Mouse (Mus musculus) adrenal gland (tissue): ENCODE data around the gene Rab19.
"Not testable (repeated sequence)": the region's sequence is repeated elsewhere in the genome, so short reads cannot be mapped to it uniquely, and the experiment has no call there.

Experiments used
- intact Hi-C: fragments of 180-260 bp; cut with DNase I; formaldehyde crosslinking; loops from one replicate; pipeline ENCODE4 v1.15.1; 2025

Rab19 gene

GRCm38 (mm10) chr6:39378161-39378835 lies 2.7 kb upstream of the Rab19 start:
- intact Hi-C loops, result not testable (repeated sequence)

GRCm38 (mm10) chr6:39379224-39379623 lies 1.8 kb upstream of the Rab19 start:
- intact Hi-C loops, result no loop called here

DNA sequence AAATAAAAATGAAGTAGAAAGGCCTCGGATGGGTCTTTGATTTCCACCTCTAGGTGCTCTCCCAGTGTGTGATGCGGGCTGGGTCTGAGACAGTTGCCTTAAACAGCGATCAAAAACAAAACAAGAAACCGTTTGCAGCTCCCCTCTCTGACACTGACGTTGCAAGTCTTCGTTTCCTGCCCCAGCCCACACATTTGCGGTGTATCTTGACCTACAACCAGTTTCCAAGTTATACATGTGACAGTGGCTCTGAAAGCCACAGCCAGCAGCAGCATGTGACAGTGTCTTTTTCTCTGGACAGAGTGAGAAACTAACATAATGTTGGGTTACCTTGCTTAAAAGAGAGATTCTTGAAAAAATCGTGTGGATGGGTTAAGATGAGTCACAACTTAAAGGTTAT lies 1.2 kb upstream of the Rab19 start:
- intact Hi-C loops, result no loop called here

DNA sequence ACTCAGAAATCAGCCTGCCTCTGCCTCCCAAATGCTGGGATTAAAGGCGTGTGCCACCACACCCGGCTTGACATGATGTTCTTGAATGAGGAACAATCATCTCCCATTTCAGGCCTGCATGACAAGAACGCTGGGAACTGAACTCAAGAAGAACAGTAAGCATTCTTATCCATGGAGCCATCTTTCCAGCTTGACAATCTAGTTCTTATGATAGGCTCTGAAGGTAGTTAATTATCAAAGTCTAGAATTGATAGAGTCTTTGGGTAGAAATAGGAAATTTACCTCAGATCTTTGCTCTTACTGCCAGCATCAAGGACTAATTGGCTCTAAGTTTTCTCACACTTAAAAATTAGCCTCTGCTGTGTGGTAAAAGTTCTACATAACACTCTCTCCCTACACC lies 699 bp upstream of the Rab19 start:
- intact Hi-C loops, result no loop called here

DNA sequence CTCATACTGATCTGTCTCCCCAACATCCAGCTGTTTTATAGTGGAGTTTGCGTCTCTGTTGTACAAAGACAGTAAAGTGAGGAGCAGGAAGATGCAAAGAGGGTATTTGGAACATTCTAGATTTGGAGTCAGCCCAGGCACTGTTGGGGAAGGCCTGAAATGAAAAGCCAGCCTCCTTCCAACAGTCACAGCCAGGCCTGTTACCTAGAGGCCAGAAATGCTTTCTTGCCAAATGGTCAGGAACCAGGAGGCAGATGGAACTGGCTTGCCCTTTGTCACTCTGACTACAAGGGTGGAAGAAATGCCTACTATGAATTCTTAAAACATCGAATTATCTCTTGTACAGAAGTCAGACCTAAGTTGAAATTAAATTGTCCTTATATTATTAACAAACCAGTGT lies 9.0 kb downstream of the Rab19 start:
- intact Hi-C loops, result no loop called here

DNA sequence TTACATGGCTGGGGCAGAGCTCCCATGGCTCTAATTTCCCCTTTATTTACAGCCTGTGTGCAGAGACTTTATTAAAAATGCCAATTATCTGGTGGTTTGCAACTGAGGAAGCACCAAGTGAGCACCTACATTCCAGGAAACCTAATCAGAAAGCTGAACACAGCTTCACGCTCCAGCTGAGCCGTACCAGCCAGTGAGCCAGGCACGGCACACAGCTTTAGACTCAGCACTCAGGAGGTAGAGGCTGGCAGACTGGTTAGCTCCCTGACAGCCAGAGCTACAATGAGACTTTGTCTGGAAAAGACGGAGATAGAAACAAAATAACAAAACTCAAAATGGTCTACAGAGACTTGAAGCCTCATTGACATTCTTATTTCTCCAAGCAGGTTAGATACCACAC lies 14.5 kb downstream of the Rab19 start:
- intact Hi-C loops, result no loop called here

DNA sequence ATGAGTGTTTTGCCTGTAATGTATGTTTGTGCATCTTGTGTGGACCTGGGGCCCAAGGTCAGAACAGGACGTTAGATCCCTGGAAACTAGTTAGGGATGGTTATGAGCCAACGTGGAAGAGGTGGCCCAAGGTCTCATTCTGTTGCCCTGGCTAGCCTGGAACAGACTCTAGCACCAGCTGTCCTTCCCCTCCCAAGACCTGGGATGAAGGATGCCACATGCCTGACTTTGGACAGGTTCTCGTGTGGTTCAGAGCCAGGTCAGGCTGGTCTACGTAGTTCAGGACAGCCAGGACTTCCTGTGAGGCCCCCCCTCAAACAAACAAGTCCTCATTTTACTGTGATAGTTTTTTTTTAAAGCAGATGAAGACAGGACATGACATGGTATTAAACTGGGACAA lies 14.9 kb downstream of the Rab19 start:
- intact Hi-C loops, result no loop called here

GRCm38 (mm10) chr6:39397046-39397445 lies 16.1 kb downstream of the Rab19 start:
- intact Hi-C loops, result no loop called here

DNA sequence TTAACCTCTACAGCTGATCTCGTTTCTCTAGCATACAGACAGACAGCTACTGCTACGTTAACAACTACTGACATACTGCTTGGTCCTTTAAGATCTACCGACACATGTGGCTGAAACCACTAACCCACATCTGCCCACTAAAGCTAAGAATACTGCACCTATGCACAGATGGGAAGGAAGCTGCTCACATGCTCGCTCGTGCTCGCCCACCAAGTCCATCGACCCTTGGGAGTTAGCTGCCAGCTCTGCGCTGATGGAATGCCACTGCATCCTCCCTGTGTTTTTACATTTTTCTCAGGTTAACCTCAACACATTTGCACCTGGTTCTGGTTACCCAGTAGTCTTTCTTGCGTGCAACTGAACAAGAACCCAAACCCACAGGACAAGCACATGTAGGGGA lies 17.4 kb downstream of the Rab19 start:
- intact Hi-C loops, result no loop called here

DNA sequence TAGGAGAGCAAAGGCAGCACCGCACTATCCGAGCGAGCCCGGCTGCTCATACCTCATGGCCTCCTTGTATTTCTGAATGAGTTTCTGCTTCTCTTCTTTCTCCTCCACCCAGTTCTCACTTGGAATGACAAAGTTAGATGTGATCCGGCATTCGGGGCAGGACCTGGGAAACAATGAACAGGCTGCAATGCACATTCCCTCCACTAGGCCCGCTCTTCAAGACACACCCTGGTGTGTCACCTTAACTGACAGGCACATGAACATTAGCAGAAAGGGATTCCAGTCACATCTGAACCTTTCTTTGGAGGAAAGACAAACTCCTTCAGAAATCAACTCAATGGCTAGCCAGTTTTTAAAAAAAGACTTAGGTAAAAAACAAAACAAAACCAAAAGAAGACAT lies 19.4 kb downstream of the Rab19 start:
- intact Hi-C loops, result no loop called here

DNA sequence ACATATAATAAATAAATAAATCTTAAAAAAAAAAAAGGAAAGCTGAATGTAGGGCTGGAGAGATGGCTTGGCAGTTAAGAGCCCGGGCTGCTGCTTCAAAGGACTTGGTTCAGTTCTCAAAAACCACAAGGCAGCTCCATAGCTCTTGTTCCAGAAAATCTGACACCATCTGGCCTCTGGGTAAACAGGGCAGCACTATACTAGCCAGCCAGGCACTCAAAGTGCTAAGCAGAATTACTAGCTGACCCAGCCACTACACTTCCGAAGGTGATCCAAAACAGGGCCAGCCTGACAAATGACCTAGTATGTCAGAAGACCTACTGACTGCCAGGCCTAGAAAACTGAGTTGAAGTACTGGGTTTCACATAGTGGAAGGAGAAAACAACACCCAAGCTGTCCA lies 22.2 kb downstream of the Rab19 start:
- intact Hi-C loops, result no loop called here

DNA sequence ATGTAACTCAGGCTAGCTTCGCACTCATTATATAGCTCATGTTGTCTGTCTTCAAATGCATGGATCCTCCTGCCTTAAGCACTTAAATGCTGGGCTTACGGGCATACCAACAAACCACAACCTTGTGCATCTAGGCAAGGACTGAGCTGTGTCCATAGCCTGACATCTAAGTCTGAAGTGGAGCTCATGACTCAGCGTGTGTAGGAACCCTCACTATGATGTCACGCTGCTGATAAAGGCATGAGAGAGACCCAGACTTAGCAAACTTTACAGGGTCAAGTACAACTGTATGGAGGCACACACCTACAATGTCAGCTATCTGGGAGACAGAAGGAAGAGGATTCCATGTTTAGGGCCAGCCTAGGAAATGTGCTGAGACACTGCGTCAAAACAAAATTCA lies 25.5 kb downstream of the Rab19 start:
- intact Hi-C loops, result no loop called here

- intact Hi-C loops, result no loop called here
These were observed 33.1 kb downstream of the Rab19 start for GRCm38 (mm10) chr6:39414106-39414505.

DNA sequence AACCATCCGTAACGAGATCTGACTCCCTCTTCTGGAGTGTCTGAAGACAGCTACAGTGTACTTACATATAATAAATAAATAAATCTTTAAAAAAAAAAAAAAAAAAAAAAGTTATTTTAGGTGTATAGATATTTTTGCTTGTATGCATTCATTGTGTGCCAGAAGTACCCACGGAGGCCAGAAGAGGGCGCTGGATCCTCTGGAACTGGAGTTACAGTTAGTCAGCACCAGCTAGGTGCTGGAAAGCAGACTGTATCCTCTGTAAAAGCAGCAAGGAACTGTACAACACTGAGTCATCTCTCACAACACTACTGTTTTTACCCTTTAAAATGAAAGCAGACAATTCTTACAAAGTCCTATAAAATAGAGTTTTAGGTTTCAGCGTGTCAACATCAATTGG lies 34.8 kb downstream of the Rab19 start:
- intact Hi-C loops, result loop anchor here (5.0 kb wide), 1 partner anchor 37 kb away; no protein-coding TSS in a partner anchor

- intact Hi-C loops, result loop anchor here (5.0 kb wide), 1 partner anchor 36 kb away; no protein-coding TSS in a partner anchor
These were observed 35.7 kb downstream of the Rab19 start for GRCm38 (mm10) chr6:39416654-39417053.

DNA sequence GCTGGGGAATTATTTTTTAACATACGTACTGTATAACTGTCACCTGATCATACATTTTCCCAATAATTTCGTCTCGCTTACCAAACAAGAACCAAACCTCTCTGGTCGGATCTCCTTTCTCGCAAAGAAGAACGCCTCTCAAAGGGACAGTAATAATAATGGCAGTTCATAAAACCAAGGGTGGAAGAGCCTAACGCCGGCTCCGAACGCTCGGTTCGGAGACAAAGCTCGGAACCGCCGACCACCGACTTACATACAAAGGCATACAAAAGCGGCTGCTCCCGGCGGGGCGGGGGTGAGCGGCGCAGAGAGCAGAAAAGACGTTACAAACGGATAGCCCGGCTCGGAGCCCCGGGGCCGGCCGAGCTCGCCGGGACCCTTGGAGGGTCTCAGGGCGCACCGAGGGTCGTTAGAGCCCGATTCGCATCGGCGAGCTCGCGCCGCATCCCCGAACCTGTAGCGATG lies 38.4 kb downstream of the Rab19 start:
- intact Hi-C loops, result loop anchor here (5.0 kb wide), 1 partner anchor 33 kb away; no protein-coding TSS in a partner anchor

- intact Hi-C loops, result loop anchor here (5.0 kb wide), 1 partner anchor 32 kb away; no protein-coding TSS in a partner anchor
These were observed 39.1 kb downstream of the Rab19 start, which contains the start of gene Mkrn1 for GRCm38 (mm10) chr6:39419851-39420721. TSS of gene Mkrn1 (minus strand) at chr6:39420462.

- intact Hi-C loops, result no loop called here
These were observed 39.9 kb downstream of the Rab19 start for GRCm38 (mm10) chr6:39420867-39421266.

DNA sequence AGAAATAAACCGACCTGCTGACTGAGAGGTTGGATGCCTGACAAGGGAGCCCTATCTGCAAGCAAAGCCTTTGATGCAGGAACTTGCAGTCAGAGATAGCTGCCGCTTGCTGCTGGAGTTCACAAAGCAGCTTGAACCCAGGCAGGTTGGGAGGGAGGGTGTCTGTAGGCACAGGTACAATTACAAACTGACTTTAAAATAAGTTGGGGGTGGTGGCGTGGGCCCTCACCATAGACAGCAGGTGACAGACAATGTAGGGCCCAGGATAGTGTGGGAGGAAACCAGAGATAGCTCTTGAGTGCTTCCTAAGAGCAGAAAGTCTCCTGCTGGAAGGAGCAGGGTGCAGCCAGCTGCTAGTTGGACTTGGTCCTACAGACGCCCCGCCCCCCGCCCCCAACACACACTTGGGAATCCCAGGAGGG lies 42.2 kb downstream of the Rab19 start:
- intact Hi-C loops, result no loop called here

GRCm38 (mm10) chr6:39423686-39424085 lies 42.7 kb downstream of the Rab19 start:
- intact Hi-C loops, result no loop called here

- intact Hi-C loops, result no loop called here
These were observed 44.2 kb downstream of the Rab19 start for GRCm38 (mm10) chr6:39425181-39425580.

DNA sequence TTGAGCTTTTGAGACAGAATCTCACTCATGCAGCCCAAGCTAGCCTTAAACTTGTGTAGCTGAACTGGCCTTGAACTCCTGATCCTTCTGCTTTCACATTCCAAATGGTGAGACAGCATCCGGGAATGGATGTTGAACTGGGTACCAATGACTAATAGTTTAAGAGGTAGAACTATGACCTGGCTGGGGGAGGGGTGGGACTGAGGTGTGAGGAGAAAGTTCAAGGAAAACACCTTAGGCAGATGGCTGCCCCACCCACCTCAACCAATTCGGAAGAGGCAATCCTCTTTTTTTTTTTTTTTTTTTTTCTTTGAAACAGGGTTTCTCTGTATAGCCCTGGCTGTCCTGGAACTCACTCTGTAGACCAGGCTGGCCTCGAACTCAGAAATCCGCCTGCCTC lies 45.8 kb downstream of the Rab19 start:
- intact Hi-C loops, result no loop called here
